Mouse (Mus musculus) hindbrain, postnatal 0 days (tissue): ENCODE measurements around the gene Rbfox2. TPM values are rescaled to one million over a fixed set of nuclear protein-coding genes. Genes with fewer than 3 reads are reported as not detected.

ENCODE experiments used
- ATAC-seq: fragments of 200-750 bp; cut with Nextera tagmentation; 2 replicates; pipeline ENCODE4 v1.8.0; 2017; ENCODE audit warnings: mild to moderate bottlenecking, moderate TSS enrichment, moderate library complexity
- DNase-seq: peaks from one replicate; pipeline ENCODE4 v3.0.0-alpha.2; 2015; ENCODE audit warnings: low spot score
- H3K27ac ChIP-seq: fragments of 300-500 bp; sonication (generic); 2 replicates; pipeline ENCODE4 v1.5.1; 2014; ENCODE audit warnings: mild to moderate bottlenecking
- H3K27me3 ChIP-seq: fragments of 300-500 bp; sonication (generic); 2 replicates; pipeline ENCODE4 v1.6.1; 2014; ENCODE audit warnings: low read length, mixed read lengths; ENCODE audit not compliant: insufficient read depth
- H3K36me3 ChIP-seq: fragments of 300-500 bp; sonication (generic); 2 replicates; pipeline ENCODE4 v1.6.1; 2014; ENCODE audit warnings: low read length, mixed read lengths; ENCODE audit not compliant: insufficient read depth
- H3K4me1 ChIP-seq: fragments of 300-500 bp; sonication (generic); 2 replicates; pipeline ENCODE4 v1.6.1; 2014; ENCODE audit warnings: antibody characterized with exemption, low read length, mixed read lengths; ENCODE audit not compliant: insufficient read depth
- H3K4me2 ChIP-seq: fragments of 300-500 bp; sonication (generic); 2 replicates; pipeline ENCODE4 v1.6.1; 2014; ENCODE audit warnings: low read depth, mild to moderate bottlenecking, low read length, moderate library complexity, mixed read lengths
- H3K4me3 ChIP-seq: fragments of 300-500 bp; sonication (generic); 2 replicates; pipeline ENCODE4 v1.5.1; 2014; ENCODE audit warnings: low read length
- H3K9ac ChIP-seq: fragments of 300-500 bp; sonication (generic); replicated peaks from 2 replicates; pipeline ENCODE4 v1.6.1; 2014; ENCODE audit warnings: mild to moderate bottlenecking, low read length, moderate library complexity, mixed read lengths
- H3K9me3 ChIP-seq: fragments of 300-500 bp; sonication (generic); 2 replicates; pipeline ENCODE4 v1.6.1; 2016; ENCODE audit warnings: low read length, mixed read lengths
- CTCF ChIP-seq: IDR thresholded peaks from 2 replicates; pipeline ENCODE4 v1.5.1; 2016; ENCODE audit warnings: antibody characterized with exemption, control low read depth, low read depth
- WGBS: fragments of 180-500 bp; shearing (Covaris S2); extraction: QIAGEN DNeasy Blood & Tissue Kit; methylation state at CpG from one replicate; pipeline ENCODE4 v1.1.7; 2014; 5-methylcytosine and 5-hydroxymethylcytosine counted together
- polyA plus RNA-seq: library from polyadenylated mRNA; unstranded; fragments of >200 nt; fragmentation: Nextera tagmentation; extraction: Ambion mirVana; gene quantifications from 2 replicates; pipeline ENCODE4 v1.2.1, GENCODE M21; 2015
- total RNA-seq: library from RNA; depleted of rRNA; stranded (reverse); fragments of >200 nt; gene quantifications from 2 replicates; pipeline ENCODE4 v1.2.3, GENCODE M21; 2014

The Rbfox2 gene
- total and polyA plus RNA-seq, 2 experiments from 2014 or later: 91.9 to 294 TPM

GRCm38 (mm10) chr15:77249421-77249820 lies 57.4 kb downstream of the Rbfox2 start:
- no peak overlapping the region for H3K27ac ChIP-seq
- no peaks in the 10 kb centered on the region for H3K9me3 ChIP-seq
- no peaks in the 10 kb centered on the region for H3K36me3 ChIP-seq
- H3K4me1 ChIP-seq: peaks cover 14% of the 10 kb centered on the region
- no peak overlapping the region for H3K4me3 ChIP-seq
- H3K27me3 ChIP-seq: no peaks in the 10 kb centered on the region
- DNase-seq (no peak), ATAC-seq (no peak)
- H3K4me2 ChIP-seq: no peak overlapping the region
- WGBS: 92% methylated on average over 5 of the region's 5 CpGs
- TF ChIP-seq CTCF: no peak
- H3K9ac ChIP-seq: no peak overlapping the region

- Histone ChIP-seq H3K9ac (peak overlapping the region; percentile 13), H3K4me2 (peak overlapping the region; percentile 57), H3K27me3 (no peaks in the 10 kb centered on the region), H3K4me1 (peaks cover 19% of the 10 kb centered on the region), H3K36me3 (no peaks in the 10 kb centered on the region), H3K4me3 (peak overlapping the region; percentile 36), H3K9me3 (no peaks in the 10 kb centered on the region), H3K27ac (peak overlapping the region; percentile 89)
- 6% methylated on average over 11 of the region's 11 CpGs for WGBS
- ATAC-seq (peak; percentile 97), DNase-seq (peak; percentile 89)
- no peak for TF ChIP-seq CTCF
Measured at GRCm38 (mm10) chr15:77245418-77246365, 61.1 kb downstream of the Rbfox2 start.

GRCm38 (mm10) chr15:77244634-77245033 lies 62.2 kb downstream of the Rbfox2 start:
- Histone ChIP-seq H3K9ac (peak overlapping the region; percentile 13), H3K27ac (peak overlapping the region; percentile 89), H3K27me3 (no peaks in the 10 kb centered on the region), H3K4me1 (peaks cover 19% of the 10 kb centered on the region), H3K4me2 (peak overlapping the region; percentile 57), H3K9me3 (no peaks in the 10 kb centered on the region), H3K4me3 (peak overlapping the region; percentile 36), H3K36me3 (no peaks in the 10 kb centered on the region)
- DNase-seq (no peak), ATAC-seq (no peak)
- 55% methylated on average over 5 of the region's 5 CpGs for WGBS
- no peak for TF ChIP-seq CTCF

- peaks cover 19% of the 10 kb centered on the region for H3K4me1 ChIP-seq
- peak overlapping the region; percentile 13 for H3K9ac ChIP-seq
- peak overlapping the region; percentile 89 for H3K27ac ChIP-seq
- ATAC-seq (no peak), DNase-seq (no peak)
- no peaks in the 10 kb centered on the region for H3K9me3 ChIP-seq
- TF ChIP-seq CTCF: no peak
- no peaks in the 10 kb centered on the region for H3K27me3 ChIP-seq
- no peaks in the 10 kb centered on the region for H3K36me3 ChIP-seq
- peak overlapping the region; percentile 57 for H3K4me2 ChIP-seq
- H3K4me3 ChIP-seq: peak overlapping the region; percentile 36
- 78% methylated on average over 5 of the region's 5 CpGs for WGBS
Measured at GRCm38 (mm10) chr15:77243876-77244560, 62.8 kb downstream of the Rbfox2 start.

DNA sequence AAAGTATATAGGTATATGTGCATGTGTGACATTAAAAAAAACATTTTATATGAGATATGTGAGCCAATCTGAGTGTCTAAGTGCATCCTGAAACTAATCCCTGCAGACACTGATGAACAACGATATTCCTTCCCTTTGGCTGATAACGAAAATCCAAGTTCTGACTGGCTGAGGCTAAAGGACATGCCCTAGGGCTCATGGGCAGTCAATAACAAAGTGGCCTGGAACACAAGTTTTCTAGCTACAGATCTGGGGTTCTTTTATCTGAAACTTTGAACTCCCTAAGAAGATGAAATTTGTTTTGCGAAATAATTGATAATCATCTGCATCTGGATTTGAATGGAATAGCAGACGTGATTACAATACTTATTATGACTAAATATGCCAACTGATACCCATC lies 66.2 kb downstream of the Rbfox2 start:
- ATAC-seq (no peak), DNase-seq (no peak)
- no peaks in the 10 kb centered on the region for H3K36me3 ChIP-seq
- peaks cover 11% of the 10 kb centered on the region; the same call in 1 of the 2 replicates for H3K4me1 ChIP-seq
- no peak overlapping the region for H3K4me2 ChIP-seq
- H3K27me3 ChIP-seq: no peaks in the 10 kb centered on the region
- H3K4me3 ChIP-seq: no peak overlapping the region
- WGBS: 86% methylated on average over 4 of the region's 4 CpGs
- no peaks in the 10 kb centered on the region for H3K9me3 ChIP-seq
- H3K9ac ChIP-seq: no peak overlapping the region
- no peak for TF ChIP-seq CTCF
- H3K27ac ChIP-seq: no peak overlapping the region

DNA sequence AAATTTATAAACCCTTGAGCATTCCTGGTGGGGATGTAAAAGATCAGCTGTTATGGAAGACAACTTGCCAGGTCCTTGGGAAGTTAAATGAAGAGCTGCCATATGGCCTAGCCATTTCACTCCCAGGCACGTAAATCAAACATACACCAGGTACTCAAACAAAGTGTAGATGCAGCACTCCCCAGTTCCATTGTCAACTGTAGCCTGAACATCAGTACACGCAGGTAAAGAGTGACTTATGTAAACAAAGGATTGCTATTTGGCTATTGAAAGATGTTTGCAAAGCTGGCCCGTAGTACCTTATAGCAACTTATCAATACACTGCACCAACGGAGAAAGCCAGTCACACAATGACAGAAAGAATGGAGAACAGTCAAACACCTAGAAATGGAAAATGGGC lies 67.2 kb downstream of the Rbfox2 start:
- no peak for TF ChIP-seq CTCF
- H3K9ac ChIP-seq: no peak overlapping the region
- H3K36me3 ChIP-seq: no peaks in the 10 kb centered on the region
- H3K27ac ChIP-seq: no peak overlapping the region
- H3K27me3 ChIP-seq: no peaks in the 10 kb centered on the region
- DNase-seq (no peak), ATAC-seq (no peak)
- no peak overlapping the region for H3K4me3 ChIP-seq
- no peaks in the 10 kb centered on the region for H3K9me3 ChIP-seq
- WGBS: 80% methylated on average over 4 of the region's 4 CpGs
- H3K4me1 ChIP-seq: peaks cover 8% of the 10 kb centered on the region; the same call in 1 of the 2 replicates
- no peak overlapping the region for H3K4me2 ChIP-seq
